Mouse (Mus musculus): ENCODE data around the gene Ythdf2. TPM values are rescaled to one million over a fixed set of nuclear protein-coding genes. Genes with fewer than 3 reads are reported as not detected.

Ythdf2 gene
- total and polyA plus RNA-seq, 2 experiments from 2014 or later, result 53.5 to 117 TPM

DNA sequence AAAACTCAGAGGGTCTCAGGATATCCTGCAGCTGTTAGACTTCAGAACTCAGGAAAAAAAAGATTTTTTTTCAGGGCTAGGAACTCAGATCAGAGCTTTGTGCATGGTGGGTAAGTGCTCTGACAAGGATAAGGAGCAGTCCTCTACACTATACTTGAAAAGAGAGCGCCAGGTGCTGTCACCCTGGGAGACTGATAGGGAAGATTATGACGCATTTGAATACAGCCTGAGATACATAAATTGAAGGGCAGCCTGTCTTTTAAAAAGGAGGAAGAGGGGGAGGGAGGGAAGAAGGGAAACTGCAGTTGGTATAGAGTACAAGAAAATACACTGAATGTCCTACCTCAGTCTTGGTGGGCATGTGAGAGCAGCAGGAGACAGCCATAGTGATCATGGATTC lies 41.5 kb upstream of the Ythdf2 start:
- Histone ChIP-seq H3K27me3 (ENCODE audit: insufficient read depth, low read length) (no peaks in the 10 kb centered on the region), H3K27ac (ENCODE audit: low read depth, low read length) (no peak overlapping the region), H3K4me3 (ENCODE audit: low read depth, low read length) (no peak overlapping the region), H3K9ac (replicated peaks; ENCODE audit: low read length, poor library complexity, severe bottlenecking) (no peak overlapping the region), H3K36me3 (ENCODE audit: insufficient read depth, low read length) (0 out of 2 replicates have a peak, but pooled peaks cover 2% of the 10 kb centered on the region), H3K9me3 (ENCODE audit: low read length) (no peaks in the 10 kb centered on the region), H3K4me1 (ENCODE audit: insufficient read depth, low read length) (no peaks in the 10 kb centered on the region), H3K4me2 (ENCODE audit: low read depth, low read length, poor library complexity, severe bottlenecking) (no peak overlapping the region)
- DNase-seq (ENCODE audit: low spot score) (no peak), ATAC-seq (ENCODE audit: low FRiP score) (no peak)
- TF ChIP-seq CTCF (IDR thresholded peaks at IDR 0.05), result no peak
- 73% methylated on average over 2 of the region's 2 CpGs for WGBS

DNA sequence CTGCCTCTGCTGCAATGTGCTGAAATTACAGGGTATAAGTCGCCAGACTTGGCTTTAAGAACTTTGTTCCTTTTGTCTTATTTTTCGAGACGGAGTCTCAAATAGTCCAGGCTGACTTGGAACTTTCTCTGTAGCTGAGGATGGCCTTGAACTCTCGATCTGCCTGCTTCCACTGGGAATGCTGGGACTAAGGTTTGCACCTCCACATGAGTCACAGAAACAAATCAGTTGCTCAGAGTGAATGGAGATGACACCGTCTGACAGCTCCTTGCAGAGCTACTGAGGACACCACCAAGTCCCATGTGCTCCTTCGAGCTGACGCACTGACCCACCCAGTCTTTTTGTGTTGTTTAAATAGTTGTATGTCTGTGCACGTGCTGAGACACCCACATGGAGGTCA lies 41.0 kb upstream of the Ythdf2 start:
- 87% methylated on average over 8 of the region's 8 CpGs for WGBS
- no peak for ATAC-seq (ENCODE audit: low FRiP score)

DNA sequence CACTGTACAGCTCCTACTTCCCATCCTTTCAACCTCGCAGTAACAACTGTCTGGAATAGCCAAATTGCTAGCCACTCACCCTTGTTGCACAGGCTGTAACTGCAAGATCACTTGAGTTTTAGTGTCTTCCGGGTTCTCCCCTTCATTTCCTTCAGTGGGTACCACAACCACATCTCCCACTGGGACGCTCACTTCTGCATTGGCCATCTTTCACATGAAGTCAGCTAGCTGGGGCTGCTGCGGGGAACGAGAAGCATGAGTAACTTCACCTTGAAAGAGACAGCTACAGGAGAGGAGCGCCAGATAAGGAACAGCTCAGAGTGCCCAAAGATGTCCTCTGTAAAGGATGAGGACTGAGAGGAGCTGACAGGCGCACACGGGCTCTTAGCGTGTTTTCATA lies 39.5 kb upstream of the Ythdf2 start:
- no peaks in the 10 kb centered on the region for H3K27me3 ChIP-seq (ENCODE audit: insufficient read depth, low read length)
- no peak for TF ChIP-seq CTCF (IDR thresholded peaks at IDR 0.05)
- no peak overlapping the region for H3K4me3 ChIP-seq (ENCODE audit: low read depth, low read length)
- H3K27ac ChIP-seq (ENCODE audit: low read depth, low read length), result no peak overlapping the region
- WGBS, result 98% methylated on average over 9 of the region's 9 CpGs
- ATAC-seq (ENCODE audit: low FRiP score), result no peak
- no peak overlapping the region for H3K9ac ChIP-seq (replicated peaks; ENCODE audit: low read length, poor library complexity, severe bottlenecking)
- H3K4me2 ChIP-seq (ENCODE audit: low read depth, low read length, poor library complexity, severe bottlenecking), result no peak overlapping the region
- no peak for DNase-seq (ENCODE audit: low spot score)
- no peaks in the 10 kb centered on the region for H3K9me3 ChIP-seq (ENCODE audit: low read length)
- H3K4me1 ChIP-seq (ENCODE audit: insufficient read depth, low read length), result no peaks in the 10 kb centered on the region
- peaks cover 10% of the 10 kb centered on the region for H3K36me3 ChIP-seq (ENCODE audit: insufficient read depth, low read length)

More for the DNA sequence above, 41.0 kb upstream of the Ythdf2 start:
- no peak overlapping the region for H3K4me3 ChIP-seq (ENCODE audit: low read depth, low read length)
- H3K4me1 ChIP-seq (ENCODE audit: insufficient read depth, low read length), result no peaks in the 10 kb centered on the region
- no peak overlapping the region for H3K4me2 ChIP-seq (ENCODE audit: low read depth, low read length, poor library complexity, severe bottlenecking)
- H3K9me3 ChIP-seq (ENCODE audit: low read length), result no peaks in the 10 kb centered on the region
- H3K36me3 ChIP-seq (ENCODE audit: insufficient read depth, low read length), result 0 out of 2 replicates have a peak, but pooled peaks cover 2% of the 10 kb centered on the region
- no peaks in the 10 kb centered on the region for H3K27me3 ChIP-seq (ENCODE audit: insufficient read depth, low read length)
- no peak overlapping the region for H3K9ac ChIP-seq (replicated peaks; ENCODE audit: low read length, poor library complexity, severe bottlenecking)
- H3K27ac ChIP-seq (ENCODE audit: low read depth, low read length), result no peak overlapping the region
- DNase-seq (ENCODE audit: low spot score), result no peak
- TF ChIP-seq CTCF (IDR thresholded peaks at IDR 0.05), result no peak

DNA sequence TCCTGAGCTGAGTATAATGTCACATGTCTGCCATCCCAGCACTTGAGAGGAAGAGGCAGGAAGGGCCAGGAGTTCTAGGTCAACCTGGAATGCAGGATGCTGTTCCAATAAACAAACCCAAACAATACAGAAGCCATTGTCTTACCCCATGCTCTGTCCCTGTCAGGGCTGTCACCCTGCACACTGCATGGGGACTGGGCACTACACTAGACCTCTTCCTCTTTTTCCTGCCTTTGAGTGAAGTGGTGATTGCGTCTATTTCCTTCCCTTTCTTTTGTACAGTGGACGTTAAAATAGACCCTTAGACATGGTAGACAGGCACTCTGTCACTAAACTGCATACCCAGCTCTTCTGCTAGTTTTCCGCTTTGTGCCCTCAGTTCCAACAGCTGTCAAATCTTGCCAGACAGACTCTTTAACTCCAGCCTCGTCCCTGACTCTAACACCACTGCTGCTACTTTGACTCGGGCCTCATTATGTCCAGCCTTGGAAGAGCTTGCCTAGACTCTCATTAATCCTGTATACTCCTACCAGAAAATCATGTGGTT lies 35.4 kb upstream of the Ythdf2 start:
- Histone ChIP-seq H3K4me2 (ENCODE audit: low read depth, low read length, poor library complexity, severe bottlenecking) (no peak overlapping the region), H3K27ac (ENCODE audit: low read depth, low read length) (no peak overlapping the region), H3K4me1 (ENCODE audit: insufficient read depth, low read length) (no peaks in the 10 kb centered on the region), H3K4me3 (ENCODE audit: low read depth, low read length) (no peak overlapping the region), H3K27me3 (ENCODE audit: insufficient read depth, low read length) (no peaks in the 10 kb centered on the region), H3K9me3 (ENCODE audit: low read length) (no peaks in the 10 kb centered on the region), H3K9ac (replicated peaks; ENCODE audit: low read length, poor library complexity, severe bottlenecking) (no peak overlapping the region), H3K36me3 (ENCODE audit: insufficient read depth, low read length) (peaks cover 15% of the 10 kb centered on the region)
- TF ChIP-seq CTCF (IDR thresholded peaks at IDR 0.05), result no peak
- ATAC-seq (ENCODE audit: low FRiP score) (no peak), DNase-seq (ENCODE audit: low spot score) (no peak)
- WGBS, result 83% methylated on average over 5 of the region's 5 CpGs

DNA sequence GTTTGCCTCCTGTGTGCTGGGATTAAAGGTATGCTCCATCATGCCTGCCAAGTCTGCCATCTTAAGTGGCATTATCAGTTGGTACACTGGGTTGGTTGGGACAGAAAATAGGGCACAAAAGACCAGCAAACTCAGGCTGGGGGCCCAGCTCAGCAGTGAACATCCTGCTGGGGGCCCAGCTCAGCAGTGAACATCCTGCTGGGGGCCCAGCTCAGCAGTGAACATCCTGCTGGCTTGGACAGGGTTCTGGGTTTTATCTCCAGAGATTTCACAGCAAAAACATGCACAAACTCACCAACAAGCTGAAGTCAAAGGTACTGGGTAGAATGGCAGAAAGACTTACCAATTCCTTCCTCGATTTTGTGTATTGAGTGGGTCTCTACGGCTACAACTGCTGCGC lies 33.5 kb upstream of the Ythdf2 start:
- no peak overlapping the region for H3K4me3 ChIP-seq (ENCODE audit: low read depth, low read length)
- no peak overlapping the region for H3K4me2 ChIP-seq (ENCODE audit: low read depth, low read length, poor library complexity, severe bottlenecking)
- no peaks in the 10 kb centered on the region for H3K4me1 ChIP-seq (ENCODE audit: insufficient read depth, low read length)
- TF ChIP-seq CTCF (IDR thresholded peaks at IDR 0.05), result no peak
- no peak for DNase-seq (ENCODE audit: low spot score)
- H3K27me3 ChIP-seq (ENCODE audit: insufficient read depth, low read length), result no peaks in the 10 kb centered on the region
- no peak overlapping the region for H3K27ac ChIP-seq (ENCODE audit: low read depth, low read length)
- H3K9ac ChIP-seq (replicated peaks; ENCODE audit: low read length, poor library complexity, severe bottlenecking), result no peak overlapping the region
- H3K36me3 ChIP-seq (ENCODE audit: insufficient read depth, low read length), result peaks cover 23% of the 10 kb centered on the region
- no peaks in the 10 kb centered on the region for H3K9me3 ChIP-seq (ENCODE audit: low read length)
- no peak for ATAC-seq (ENCODE audit: low FRiP score)
- WGBS, result 94% methylated on average over 3 of the region's 3 CpGs

DNA sequence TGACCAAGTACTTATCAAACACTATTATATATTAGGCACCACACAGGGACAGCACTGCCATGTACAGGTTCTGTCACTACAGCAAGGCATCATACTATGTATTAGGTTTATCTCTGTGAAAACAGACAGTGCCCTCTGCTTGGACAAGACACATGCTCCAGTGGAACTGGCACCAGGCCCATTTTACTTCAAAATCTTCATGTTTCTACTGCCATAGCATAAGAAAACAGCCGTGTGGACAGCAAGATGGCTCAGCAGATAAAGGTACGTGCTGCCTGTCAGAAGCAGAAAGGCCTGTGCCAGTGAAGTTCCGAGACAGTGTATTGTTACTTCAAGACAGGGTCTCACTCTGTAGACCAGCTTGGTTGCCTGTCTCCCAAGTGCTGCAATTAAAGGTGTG lies 29.1 kb upstream of the Ythdf2 start:
- H3K27ac ChIP-seq (ENCODE audit: low read depth, low read length), result no peak overlapping the region
- no peak for ATAC-seq (ENCODE audit: low FRiP score)
- peaks cover 27% of the 10 kb centered on the region for H3K36me3 ChIP-seq (ENCODE audit: insufficient read depth, low read length)
- DNase-seq (ENCODE audit: low spot score), result no peak
- no peaks in the 10 kb centered on the region for H3K9me3 ChIP-seq (ENCODE audit: low read length)
- H3K4me2 ChIP-seq (ENCODE audit: low read depth, low read length, poor library complexity, severe bottlenecking), result no peak overlapping the region
- no peak for TF ChIP-seq CTCF (IDR thresholded peaks at IDR 0.05)
- no peak overlapping the region for H3K9ac ChIP-seq (replicated peaks; ENCODE audit: low read length, poor library complexity, severe bottlenecking)
- WGBS, result 89% methylated on average over 3 of the region's 3 CpGs
- H3K4me3 ChIP-seq (ENCODE audit: low read depth, low read length), result no peak overlapping the region
- H3K27me3 ChIP-seq (ENCODE audit: insufficient read depth, low read length), result no peaks in the 10 kb centered on the region
- no peaks in the 10 kb centered on the region for H3K4me1 ChIP-seq (ENCODE audit: insufficient read depth, low read length)
